Mouse (Mus musculus) c-Kit-positive CD71-positive TER-119-negative erythroid progenitor cells, embryonic 14.5 days (primary cell): ENCODE measurements around the gene Atp13a1.
A peak's percentile ranks its signal among the peaks of the same experiment; 100 is the strongest.

Source experiments
- DNase-seq: peaks from one replicate; pipeline ENCODE4 v3.0.0-alpha.2; 2013; ENCODE audit warnings: low read depth

The Atp13a1 gene

GRCm38 (mm10) chr8:69790773-69791367 lies at the start of gene Atp13a1, which contains the start of gene Zfp866:
Gene Atp13a1 (plus strand): TSS chr8:69791163.
Gene Zfp866 (minus strand): TSS chr8:69791178.
- peak; percentile 83 for DNase-seq

GRCm38 (mm10) chr8:69741231-69741630 lies 49.7 kb upstream of the Atp13a1 start:
- DNase-seq, result no peak

- peak; percentile 87 for DNase-seq
Measured at GRCm38 (mm10) chr8:69749544-69750454, 41.2 kb upstream of the Atp13a1 start, which contains the start of gene Zfp963. Gene Zfp963 (minus strand): TSS chr8:69749970.

GRCm38 (mm10) chr8:69752437-69752836 lies 38.5 kb upstream of the Atp13a1 start:
- peak; percentile 45 for DNase-seq

GRCm38 (mm10) chr8:69758316-69758715 lies 32.6 kb upstream of the Atp13a1 start:
- DNase-seq, result no peak

DNA sequence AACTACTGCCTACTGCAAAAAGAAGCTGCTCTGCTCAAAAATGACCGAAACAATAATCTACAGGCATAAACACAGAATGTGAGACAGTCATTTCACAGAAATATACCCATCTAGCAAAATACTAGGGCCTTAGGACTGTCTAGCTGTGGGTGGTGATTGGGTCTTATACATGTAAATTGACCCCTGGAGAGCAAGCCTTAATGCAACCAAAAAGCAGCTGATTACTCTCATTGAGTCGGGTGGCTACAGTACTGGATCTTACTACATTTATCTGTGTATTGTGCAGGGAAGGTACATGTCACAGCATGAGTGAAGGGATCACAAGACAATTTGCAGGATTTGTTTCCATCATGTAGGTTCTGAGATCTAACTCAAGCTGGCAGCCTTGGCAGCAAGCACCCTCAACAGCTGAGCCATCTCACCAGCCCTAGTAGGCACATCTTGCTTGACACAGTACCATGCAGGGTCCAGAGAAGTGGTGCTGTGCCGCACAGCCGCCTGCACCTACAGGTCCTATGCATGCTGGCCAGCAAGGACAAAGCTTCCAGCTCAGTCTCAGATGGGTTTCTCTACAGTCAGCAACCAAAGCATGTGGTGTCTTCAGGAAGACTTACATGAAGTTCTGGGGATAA lies 29.0 kb upstream of the Atp13a1 start:
- DNase-seq, result no peak

- DNase-seq, result no peak
Measured at GRCm38 (mm10) chr8:69771221-69771620, 19.7 kb upstream of the Atp13a1 start.

DNA sequence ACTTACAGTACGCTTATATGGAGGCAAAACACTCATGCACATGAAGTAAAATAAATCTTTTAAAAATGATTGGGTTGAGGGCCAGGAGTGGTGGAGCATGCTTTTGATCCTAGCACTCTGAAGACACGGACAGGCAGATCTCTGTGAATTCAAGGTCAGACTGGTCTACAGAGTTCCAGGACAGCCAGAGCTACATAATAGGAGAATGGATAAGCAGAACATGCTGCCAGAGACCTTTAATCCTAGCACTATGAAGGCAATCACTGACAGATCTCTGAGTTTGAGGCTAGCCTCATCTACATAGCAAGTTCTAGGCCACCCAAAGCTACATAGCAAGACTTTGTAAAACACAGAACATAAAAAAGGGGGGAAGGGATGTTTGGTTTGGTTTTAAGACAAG lies 18.9 kb upstream of the Atp13a1 start:
- DNase-seq, result no peak

GRCm38 (mm10) chr8:69774503-69775148 lies 16.3 kb upstream of the Atp13a1 start, which contains the start of gene Gm20422:
Gene Gm20422 (minus strand): TSS chr8:69774886.
- peak; percentile 98 for DNase-seq

DNA sequence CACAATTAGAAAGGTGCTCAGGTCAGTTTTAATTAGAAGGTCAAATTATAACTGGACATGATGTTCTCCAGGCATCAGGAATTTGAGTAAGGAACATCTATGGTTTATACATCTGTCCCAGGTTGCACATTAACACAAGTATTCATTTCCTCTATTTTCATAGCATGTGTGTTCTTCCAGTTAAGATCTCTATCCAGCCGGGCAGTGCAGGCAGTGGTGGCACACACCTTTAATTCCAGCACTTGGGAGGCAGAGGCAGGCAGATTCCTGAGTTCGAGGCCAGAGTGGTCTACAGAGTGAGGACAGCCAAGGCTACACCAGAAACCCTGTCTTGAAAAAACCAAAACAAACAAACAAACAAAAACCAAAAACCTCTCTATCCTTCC lies 15.8 kb upstream of the Atp13a1 start:
- DNase-seq, result no peak

- DNase-seq, result no peak
Measured at GRCm38 (mm10) chr8:69777111-69777510, 13.9 kb upstream of the Atp13a1 start.

DNA sequence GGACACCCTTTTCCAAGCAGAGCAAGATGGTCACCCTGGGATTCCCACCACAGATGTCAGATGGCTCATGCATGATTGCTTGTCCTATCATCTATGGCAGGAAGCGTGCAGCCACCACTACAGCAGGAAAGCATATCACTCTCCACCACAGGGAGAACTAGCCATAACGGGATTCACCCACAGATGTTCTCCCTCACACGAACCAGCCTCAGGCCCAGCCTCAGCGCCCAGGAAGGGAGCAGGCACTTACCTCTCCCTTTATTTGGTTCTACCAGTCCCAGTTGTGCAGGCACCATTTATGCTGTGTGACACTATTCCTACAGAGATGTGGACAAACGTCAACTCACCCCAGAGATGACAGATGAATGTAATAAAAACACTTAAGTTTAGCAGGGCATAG lies 1.9 kb upstream of the Atp13a1 start:
- DNase-seq, result no peak

DNA sequence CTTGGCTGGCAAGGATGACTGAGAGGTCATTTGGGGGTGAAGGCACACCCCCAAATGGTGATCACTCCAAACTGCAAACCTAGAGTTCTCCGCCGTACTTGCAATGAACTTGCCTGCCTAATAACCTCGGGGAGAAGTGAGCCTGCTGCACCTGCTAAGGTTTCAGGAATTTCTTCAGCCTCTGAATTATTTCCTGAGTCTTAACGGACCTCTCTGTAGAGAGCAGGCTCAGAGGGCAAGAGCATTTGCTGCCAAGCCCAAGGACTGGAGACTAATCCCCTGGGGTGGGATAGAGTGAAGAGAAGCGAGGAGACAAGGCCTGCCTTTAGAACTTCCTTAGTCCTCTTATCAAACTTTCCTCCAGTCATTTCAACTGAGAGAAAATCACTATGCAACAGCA lies 1.2 kb upstream of the Atp13a1 start:
- no peak for DNase-seq

DNA sequence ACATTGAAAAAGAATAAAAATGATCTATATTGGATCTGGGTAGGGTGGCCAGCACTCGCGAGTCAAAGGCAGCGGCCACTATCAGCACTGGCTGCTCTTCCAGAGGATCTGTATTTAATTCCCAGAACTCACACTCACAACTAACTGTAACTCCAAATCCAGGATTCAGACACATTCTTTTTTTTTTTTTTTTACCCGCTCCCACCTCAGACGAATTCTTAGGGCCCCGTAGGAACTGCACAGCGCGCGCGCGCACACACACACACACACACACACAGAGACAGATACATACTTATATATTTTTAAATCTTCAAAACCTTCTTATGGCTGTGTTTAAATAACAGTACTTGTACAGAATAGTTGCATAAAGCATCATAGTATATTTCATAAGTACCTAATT lies 599 bp upstream of the Atp13a1 start:
- DNase-seq, result no peak

GRCm38 (mm10) chr8:69791415-69792068 lies 579 bp downstream of the Atp13a1 start:
- DNase-seq, result no peak

GRCm38 (mm10) chr8:69793666-69794065 lies 2.7 kb downstream of the Atp13a1 start:
- no peak for DNase-seq

DNA sequence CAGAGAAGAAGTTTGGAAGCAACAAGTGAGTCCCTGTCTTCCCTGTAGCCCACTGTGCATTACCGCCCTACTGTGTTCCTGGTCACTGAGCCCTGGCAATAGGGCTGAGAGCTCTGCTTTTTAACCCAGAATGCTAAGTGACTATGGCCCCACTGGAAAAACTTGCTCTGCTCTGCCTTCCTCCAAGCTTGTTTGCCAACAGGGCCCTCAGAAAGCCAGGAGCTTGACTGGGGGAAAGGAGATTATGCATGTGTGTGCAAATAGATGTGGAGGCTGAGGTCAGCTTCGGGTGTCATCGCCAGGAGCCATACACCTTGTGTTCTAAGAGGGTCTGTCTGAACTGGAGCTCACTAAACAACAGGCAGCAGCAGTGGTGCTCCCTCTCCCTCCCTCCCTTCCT lies 3.1 kb downstream of the Atp13a1 start:
- no peak for DNase-seq

GRCm38 (mm10) chr8:69794901-69795300 lies 3.9 kb downstream of the Atp13a1 start:
- DNase-seq, result no peak

DNA sequence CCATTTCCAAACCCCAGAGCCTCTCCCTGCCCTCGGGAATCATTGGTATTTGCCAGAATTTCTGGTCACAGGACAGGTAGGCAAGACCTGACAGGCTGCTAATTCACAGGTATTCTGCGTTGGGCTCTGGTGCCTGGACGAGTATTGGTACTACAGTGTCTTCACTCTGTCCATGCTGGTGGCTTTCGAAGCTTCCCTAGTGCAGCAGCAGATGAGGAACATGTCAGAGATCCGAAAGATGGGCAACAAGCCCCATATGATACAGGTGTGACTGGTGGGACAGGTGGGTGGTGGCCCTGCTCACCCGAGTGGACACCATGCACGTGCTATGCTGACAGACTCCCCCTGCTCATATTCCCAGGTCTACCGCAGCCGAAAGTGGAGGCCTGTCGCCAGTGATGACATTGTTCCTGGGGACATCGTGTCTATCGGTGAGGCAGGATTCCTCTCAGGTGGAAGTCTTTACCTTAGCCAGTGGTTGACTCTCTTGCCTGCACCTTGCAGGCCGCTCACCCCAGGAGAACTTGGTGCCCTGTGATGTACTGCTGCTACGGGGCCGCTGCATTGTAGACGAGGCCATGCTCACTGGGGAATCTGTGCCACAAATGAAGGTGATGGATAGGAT lies 5.9 kb downstream of the Atp13a1 start:
- no peak for DNase-seq

DNA sequence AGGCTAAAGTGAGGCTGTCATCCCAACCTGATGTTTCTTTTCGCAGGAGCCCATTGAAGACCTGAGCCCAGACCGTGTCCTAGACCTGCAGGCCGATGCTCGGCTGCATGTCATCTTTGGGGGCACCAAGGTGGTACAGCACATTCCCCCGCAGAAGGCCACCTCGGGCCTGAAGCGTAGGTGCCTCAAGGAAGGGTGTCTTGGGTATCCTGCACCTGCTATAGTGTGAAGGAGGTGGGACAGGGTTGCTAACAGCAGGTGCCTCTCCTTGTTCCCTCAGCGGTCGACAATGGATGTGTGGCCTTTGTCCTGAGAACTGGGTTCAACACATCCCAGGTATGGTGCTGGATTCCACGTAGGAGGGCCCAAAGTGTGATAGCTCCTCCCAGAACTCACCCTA lies 6.7 kb downstream of the Atp13a1 start:
- no peak for DNase-seq

- no peak for DNase-seq
Measured at GRCm38 (mm10) chr8:69799261-69799660, 8.3 kb downstream of the Atp13a1 start.
